Mouse (Mus musculus): ENCODE results near the gene Abhd16a. TPM values are rescaled to one million over a fixed set of nuclear protein-coding genes. Genes with fewer than 3 reads are reported as not detected.

Abhd16a gene
- 50.5 and 59.9 TPM in 2 replicates for polyA plus RNA-seq (2014; fragmentation: Nextera tagmentation; extraction: Ambion mirVana)

DNA sequence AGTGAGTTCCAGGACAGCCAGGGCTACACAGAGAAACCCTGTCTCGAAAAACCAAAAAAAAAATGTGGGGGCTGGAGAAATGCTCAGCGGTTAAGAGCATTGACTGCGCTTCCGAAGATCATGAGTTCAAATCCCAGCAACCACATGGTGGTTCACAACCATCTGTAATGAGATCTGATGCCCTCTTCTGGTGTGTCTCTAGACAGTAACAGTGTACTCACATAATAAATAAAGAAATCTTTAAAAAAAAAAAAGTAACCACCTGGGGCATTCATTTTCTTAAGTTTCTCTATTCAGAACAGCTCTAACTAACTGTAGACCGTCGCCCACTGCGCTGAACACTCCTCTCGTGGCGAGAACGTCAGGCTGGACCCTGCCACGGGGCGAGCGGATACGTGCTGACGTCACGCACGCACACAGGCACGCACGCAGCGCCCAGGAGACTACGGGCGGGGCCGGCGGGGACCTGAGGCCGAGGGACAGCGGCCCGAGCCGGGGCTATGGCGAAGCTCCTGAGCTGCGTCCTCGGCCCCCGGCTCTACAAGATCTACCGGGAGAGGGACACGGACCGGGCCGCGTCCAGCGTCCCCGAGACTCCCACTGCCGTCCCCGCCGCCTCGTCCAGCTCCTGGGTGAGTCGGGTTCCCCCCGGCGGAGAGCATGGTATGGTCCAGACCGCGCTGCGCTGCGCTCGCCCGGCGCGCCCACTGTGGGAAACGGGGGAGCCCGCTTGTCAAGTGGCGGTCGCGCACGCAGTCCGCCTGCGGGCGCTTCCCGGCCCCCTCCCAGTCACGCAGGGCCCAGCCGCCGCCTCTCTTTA lies at the start of gene Abhd16a:
Abhd16a (plus strand) TSS at position 439 of the 820 bp plus-strand sequence.
- Histone ChIP-seq H3K9ac (ENCODE audit: low read length) (peak within 1 kb of the TSS; percentile 93), H3K27ac (ENCODE audit: low read depth, low read length) (peak within 1 kb of the TSS; percentile 94), H3K4me1 (ENCODE audit: control insufficient read depth, insufficient read depth, low read length) (peaks cover 6% of the 10 kb centered on the region; the same call in 1 of the 2 replicates), H3K4me2 (ENCODE audit: low read depth) (peak within 1 kb of the TSS; percentile 66), H3K27me3 (ENCODE audit: control insufficient read depth, insufficient read depth, low read length) (no peaks in the 10 kb centered on the region), H3K36me3 (ENCODE audit: control insufficient read depth, insufficient read depth, low read length) (peaks cover 3% of the 10 kb centered on the region; the same call in 1 of the 2 replicates), H3K4me3 (ENCODE audit: low read depth, low read length) (peak within 1 kb of the TSS; percentile 60), H3K9me3 (ENCODE audit: control insufficient read depth, low read length) (no peaks in the 10 kb centered on the region)
- ATAC-seq (ENCODE audit: insufficient read depth, low FRiP score, low TSS enrichment) = peak; percentile 98
- WGBS = 3% methylated on average over 67 of the region's 67 CpGs
- DNase-seq (ENCODE audit: low spot score) = peak; percentile 97

DNA sequence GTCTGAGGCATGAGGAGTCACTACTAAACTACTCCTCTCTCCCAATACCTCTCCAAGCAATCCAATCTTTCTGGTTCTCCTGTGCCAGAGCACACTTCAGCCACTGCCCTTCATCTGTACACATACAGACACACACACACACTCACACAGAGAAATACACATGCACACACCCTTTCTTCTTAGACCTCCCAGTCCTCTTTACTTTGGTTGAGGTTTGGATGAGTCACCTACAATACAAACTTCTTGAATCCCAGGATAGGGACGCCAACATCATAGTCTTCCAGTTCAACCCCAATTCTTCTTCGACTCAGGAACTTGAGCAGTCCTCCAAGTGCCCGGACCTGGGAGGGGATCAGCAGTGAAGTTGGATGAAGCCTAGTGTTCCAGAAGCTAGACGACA lies 45.3 kb upstream of the Abhd16a start:
- H3K4me3 ChIP-seq (ENCODE audit: low read depth, low read length) = no peak overlapping the region
- no peak overlapping the region for H3K4me2 ChIP-seq (ENCODE audit: low read depth)
- H3K4me1 ChIP-seq (ENCODE audit: control insufficient read depth, insufficient read depth, low read length) = peaks cover 5% of the 10 kb centered on the region; the same call in 1 of the 2 replicates
- WGBS = 87% methylated on average over 4 of the region's 4 CpGs
- H3K27ac ChIP-seq (ENCODE audit: low read depth, low read length) = no peak overlapping the region
- H3K36me3 ChIP-seq (ENCODE audit: control insufficient read depth, insufficient read depth, low read length) = no peaks in the 10 kb centered on the region
- DNase-seq (ENCODE audit: low spot score) (no peak), ATAC-seq (ENCODE audit: insufficient read depth, low FRiP score, low TSS enrichment) (no peak)
- H3K27me3 ChIP-seq (ENCODE audit: control insufficient read depth, insufficient read depth, low read length) = no peaks in the 10 kb centered on the region
- H3K9ac ChIP-seq (ENCODE audit: low read length) = no peak overlapping the region
- no peaks in the 10 kb centered on the region for H3K9me3 ChIP-seq (ENCODE audit: control insufficient read depth, low read length)

DNA sequence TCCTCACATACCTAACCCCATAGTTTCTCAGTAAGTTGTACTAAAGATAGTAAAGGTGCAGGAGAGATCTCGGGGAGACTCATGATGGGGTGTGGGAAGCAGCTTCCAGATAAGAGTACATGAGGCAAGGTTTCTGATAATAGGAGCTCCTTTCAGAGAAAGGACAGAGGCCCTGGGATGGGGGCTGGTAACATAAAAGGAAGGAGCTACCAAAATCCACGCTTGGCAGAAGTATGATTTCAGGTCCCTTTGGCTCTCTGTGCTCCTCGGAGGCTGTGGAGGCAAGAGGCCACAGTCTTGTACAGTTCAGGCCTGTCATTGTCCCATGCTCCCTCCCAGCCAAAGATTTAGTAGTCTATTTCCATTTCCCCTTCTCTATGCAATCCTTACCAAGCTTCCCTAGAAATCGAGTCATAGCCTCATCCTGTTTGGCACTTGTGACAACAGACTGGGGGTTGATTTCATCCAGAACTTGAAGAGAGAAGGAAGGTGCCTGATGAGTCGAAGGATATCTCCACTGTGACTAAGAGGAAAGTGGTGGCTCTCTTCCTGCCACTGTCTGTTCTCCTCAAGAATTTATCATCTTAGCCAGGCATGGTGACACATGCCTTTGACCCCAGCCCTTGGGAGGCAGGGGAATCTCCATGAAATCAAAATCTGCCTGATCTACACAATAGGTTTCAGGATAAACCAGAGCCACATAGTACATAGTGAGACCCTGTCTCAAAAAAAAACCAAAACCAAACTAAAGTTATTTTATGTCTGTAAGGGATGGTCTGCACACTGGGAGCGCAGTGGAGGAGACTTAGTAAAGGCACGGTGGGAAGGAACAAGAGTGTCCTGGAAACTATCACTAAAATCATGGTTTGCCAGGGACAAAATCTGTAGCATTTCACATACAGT lies 43.9 kb upstream of the Abhd16a start:
- H3K9me3 ChIP-seq (ENCODE audit: control insufficient read depth, low read length) = no peaks in the 10 kb centered on the region
- H3K9ac ChIP-seq (ENCODE audit: low read length) = no peak overlapping the region
- ATAC-seq (ENCODE audit: insufficient read depth, low FRiP score, low TSS enrichment) (no peak), DNase-seq (ENCODE audit: low spot score) (no peak)
- H3K4me3 ChIP-seq (ENCODE audit: low read depth, low read length) = no peak overlapping the region
- no peaks in the 10 kb centered on the region for H3K27me3 ChIP-seq (ENCODE audit: control insufficient read depth, insufficient read depth, low read length)
- peak overlapping the region; percentile 87 for H3K4me2 ChIP-seq (ENCODE audit: low read depth)
- 87% methylated on average over 7 of the region's 7 CpGs for WGBS
- H3K36me3 ChIP-seq (ENCODE audit: control insufficient read depth, insufficient read depth, low read length) = no peaks in the 10 kb centered on the region
- no peak overlapping the region for H3K27ac ChIP-seq (ENCODE audit: low read depth, low read length)
- peaks cover 14% of the 10 kb centered on the region for H3K4me1 ChIP-seq (ENCODE audit: control insufficient read depth, insufficient read depth, low read length)

DNA sequence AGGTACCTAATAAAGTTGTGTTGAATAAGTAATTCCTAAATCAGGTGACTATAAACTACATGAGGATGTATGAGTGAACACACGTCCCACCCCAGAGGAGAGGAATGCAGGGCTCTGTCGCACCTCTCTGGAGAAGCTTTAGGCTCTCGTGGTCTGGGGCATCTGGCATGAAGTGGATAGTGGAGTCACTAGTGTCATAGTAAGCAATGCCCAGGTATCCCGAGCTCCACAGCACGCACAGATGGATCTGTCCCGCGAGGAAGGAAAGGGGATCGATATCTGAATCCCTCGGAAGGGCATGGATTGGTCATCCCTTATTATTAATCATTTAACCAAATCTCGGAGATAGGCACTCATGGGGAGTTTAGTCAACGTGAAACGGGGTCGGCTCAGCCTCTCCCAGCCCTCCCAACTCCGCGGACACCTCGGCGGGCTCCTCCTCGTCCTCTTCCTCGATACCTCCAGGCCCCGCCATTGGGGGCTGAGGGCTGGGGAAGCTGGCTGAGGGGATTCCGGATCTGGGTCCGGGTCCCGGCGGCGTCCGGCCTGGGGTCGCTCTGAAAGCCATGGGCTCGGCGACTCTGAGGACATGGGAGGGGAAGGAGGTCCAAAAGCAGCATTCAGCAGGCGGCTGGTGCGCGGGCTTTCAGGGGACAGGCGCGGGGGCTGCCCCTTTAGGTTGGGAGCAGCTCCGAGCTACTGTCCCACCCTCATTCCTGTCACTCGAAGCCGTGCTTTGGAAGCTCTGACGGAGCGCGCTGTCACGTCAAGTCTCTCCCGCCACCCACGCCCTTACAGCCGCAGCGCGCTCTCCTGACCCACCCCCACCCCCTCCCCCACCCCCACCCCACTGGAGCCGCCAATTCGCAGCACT lies 43.0 kb upstream of the Abhd16a start:
- ATAC-seq (ENCODE audit: insufficient read depth, low FRiP score, low TSS enrichment) (peak; percentile 56), DNase-seq (ENCODE audit: low spot score) (peak; percentile 22)
- Histone ChIP-seq H3K4me1 (ENCODE audit: control insufficient read depth, insufficient read depth, low read length) (peaks cover 14% of the 10 kb centered on the region), H3K36me3 (ENCODE audit: control insufficient read depth, insufficient read depth, low read length) (no peaks in the 10 kb centered on the region), H3K9me3 (ENCODE audit: control insufficient read depth, low read length) (no peaks in the 10 kb centered on the region), H3K4me2 (ENCODE audit: low read depth) (peak overlapping the region; percentile 87), H3K27ac (ENCODE audit: low read depth, low read length) (peak overlapping the region; percentile 63; the same call in 1 of the 2 replicates), H3K4me3 (ENCODE audit: low read depth, low read length) (peak overlapping the region; percentile 52), H3K27me3 (ENCODE audit: control insufficient read depth, insufficient read depth, low read length) (no peaks in the 10 kb centered on the region), H3K9ac (ENCODE audit: low read length) (peak overlapping the region; percentile 62)
- WGBS = 7% methylated on average over 41 of the region's 48 CpGs

DNA sequence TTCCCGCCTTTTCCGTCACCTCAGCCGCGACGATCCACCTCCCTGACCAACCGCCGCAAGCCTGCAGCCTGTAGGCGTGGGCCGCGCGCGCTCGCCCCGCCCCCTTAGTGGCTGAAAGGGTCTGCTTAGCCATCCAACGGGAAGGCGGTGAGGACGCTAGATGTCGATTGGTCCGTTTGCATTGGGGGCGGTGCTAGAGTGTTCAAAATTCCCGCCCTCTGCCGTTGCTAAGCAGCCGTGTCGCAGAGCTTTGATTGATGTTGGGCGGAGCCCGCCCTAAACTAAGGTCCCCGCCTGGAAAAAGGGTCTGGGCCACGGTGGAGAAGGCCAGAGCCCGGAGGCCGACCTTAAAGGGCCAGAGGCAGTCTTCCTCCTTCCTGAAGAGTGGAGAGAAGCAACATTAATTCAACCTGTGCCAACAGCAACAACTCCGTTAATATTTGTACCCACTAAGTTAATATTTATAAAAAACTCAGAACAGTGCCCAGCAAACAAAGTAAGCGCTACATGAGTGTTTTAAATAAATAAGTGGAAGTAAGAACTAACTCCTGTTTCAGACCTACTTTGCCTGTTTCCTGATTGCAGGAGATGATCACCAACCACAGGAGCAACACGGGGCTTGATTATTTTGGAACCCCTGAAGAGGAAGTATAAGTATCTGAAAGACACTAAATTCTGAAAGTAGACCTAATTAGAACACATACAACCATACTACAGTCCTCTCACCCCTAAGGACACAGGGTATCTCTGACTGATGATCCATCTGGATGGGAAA lies 42.2 kb upstream of the Abhd16a start, which contains the start of gene Msh5:
Msh5 (minus strand) TSS at position 65 of the 775 bp plus-strand sequence.
- ATAC-seq (ENCODE audit: insufficient read depth, low FRiP score, low TSS enrichment) (peak; percentile 96), DNase-seq (ENCODE audit: low spot score) (peak; percentile 99)
- WGBS = 3% methylated on average over 33 of the region's 33 CpGs
- H3K27me3 ChIP-seq (ENCODE audit: control insufficient read depth, insufficient read depth, low read length) = no peaks in the 10 kb centered on the region
- H3K4me1 ChIP-seq (ENCODE audit: control insufficient read depth, insufficient read depth, low read length) = peaks cover 19% of the 10 kb centered on the region
- peak within 1 kb of the TSS; percentile 63; the same call in 1 of the 2 replicates for H3K27ac ChIP-seq (ENCODE audit: low read depth, low read length)
- peak within 1 kb of the TSS; percentile 52 for H3K4me3 ChIP-seq (ENCODE audit: low read depth, low read length)
- no peaks in the 10 kb centered on the region for H3K9me3 ChIP-seq (ENCODE audit: control insufficient read depth, low read length)
- H3K36me3 ChIP-seq (ENCODE audit: control insufficient read depth, insufficient read depth, low read length) = no peaks in the 10 kb centered on the region
- peak within 1 kb of the TSS; percentile 87 for H3K4me2 ChIP-seq (ENCODE audit: low read depth)
- peak within 1 kb of the TSS; percentile 62 for H3K9ac ChIP-seq (ENCODE audit: low read length)

DNA sequence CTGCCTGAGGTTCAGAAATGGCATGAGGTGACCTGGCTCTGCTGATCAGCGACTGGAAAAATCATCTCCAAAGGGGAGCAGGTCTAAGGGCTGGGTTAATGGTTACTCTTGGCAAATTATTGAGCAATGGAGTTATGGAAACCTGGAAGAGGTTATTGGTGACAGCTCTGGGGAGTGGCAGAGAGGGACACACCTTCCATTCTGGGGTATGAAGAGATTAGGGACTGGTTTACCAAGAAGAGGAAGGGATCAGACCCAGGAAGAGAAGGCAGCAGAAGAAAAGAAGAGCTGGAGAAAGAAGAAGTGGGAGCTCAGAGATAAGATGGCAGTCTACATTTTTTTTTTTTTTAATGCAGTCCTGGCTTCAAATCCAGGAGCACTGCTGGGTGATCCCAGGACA lies 41.4 kb upstream of the Abhd16a start:
- DNase-seq (ENCODE audit: low spot score) (no peak), ATAC-seq (ENCODE audit: insufficient read depth, low FRiP score, low TSS enrichment) (no peak)
- no peaks in the 10 kb centered on the region for H3K9me3 ChIP-seq (ENCODE audit: control insufficient read depth, low read length)
- WGBS = 55% methylated on average over 1 of the region's 1 CpGs
- peak overlapping the region; percentile 5; the same call in 1 of the 2 replicates for H3K27ac ChIP-seq (ENCODE audit: low read depth, low read length)
- no peak overlapping the region for H3K4me3 ChIP-seq (ENCODE audit: low read depth, low read length)
- no peak overlapping the region for H3K9ac ChIP-seq (ENCODE audit: low read length)
- peaks cover under 1% of the 10 kb centered on the region; the same call in 1 of the 2 replicates for H3K36me3 ChIP-seq (ENCODE audit: control insufficient read depth, insufficient read depth, low read length)
- H3K4me2 ChIP-seq (ENCODE audit: low read depth) = no peak overlapping the region
- no peaks in the 10 kb centered on the region for H3K27me3 ChIP-seq (ENCODE audit: control insufficient read depth, insufficient read depth, low read length)
- H3K4me1 ChIP-seq (ENCODE audit: control insufficient read depth, insufficient read depth, low read length) = peaks cover 22% of the 10 kb centered on the region

DNA sequence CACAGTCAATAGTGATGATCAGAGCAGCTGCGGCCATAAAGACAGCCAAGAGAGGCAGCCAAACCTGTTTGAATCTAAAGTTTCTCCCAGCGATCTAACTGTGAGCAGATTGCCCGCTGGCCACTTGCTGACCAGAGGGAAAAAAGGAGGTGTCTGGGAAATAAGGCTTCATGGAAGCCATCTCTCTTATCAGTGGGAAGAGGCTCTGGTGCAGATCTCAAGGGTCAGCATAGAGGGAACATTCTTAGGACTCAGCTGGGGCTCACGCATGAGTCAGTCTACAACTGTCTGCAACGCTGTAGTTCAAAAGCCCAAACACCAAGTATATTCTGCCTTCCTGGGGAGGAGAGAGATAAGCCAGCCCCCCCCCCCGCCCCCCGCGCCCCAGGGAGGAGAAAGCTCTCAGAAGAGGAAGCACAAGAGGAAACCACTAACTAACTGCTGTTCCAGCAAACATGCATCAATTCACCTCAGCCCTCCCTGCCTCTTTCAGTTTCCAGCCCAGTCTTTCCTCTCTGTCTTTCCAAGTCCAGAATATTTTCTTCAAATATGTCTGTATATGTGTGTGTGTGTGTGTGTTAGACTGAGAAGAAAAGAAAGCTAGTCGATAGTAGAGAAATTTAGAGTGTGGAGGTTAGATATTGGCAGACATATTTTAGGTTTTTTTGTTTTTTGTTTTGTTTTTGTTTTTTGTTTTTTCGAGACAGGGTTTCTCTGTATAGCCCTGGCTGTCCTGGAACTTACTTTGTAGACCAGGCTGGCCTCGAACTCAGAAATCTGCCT lies 40.7 kb upstream of the Abhd16a start:
- Histone ChIP-seq H3K27ac (ENCODE audit: low read depth, low read length) (peak overlapping the region; percentile 5; the same call in 1 of the 2 replicates), H3K9me3 (ENCODE audit: control insufficient read depth, low read length) (no peaks in the 10 kb centered on the region), H3K4me2 (ENCODE audit: low read depth) (no peak overlapping the region), H3K36me3 (ENCODE audit: control insufficient read depth, insufficient read depth, low read length) (peaks cover 6% of the 10 kb centered on the region), H3K9ac (ENCODE audit: low read length) (no peak overlapping the region; the same call in 1 of the 2 replicates), H3K4me1 (ENCODE audit: control insufficient read depth, insufficient read depth, low read length) (peaks cover 22% of the 10 kb centered on the region), H3K4me3 (ENCODE audit: low read depth, low read length) (no peak overlapping the region), H3K27me3 (ENCODE audit: control insufficient read depth, insufficient read depth, low read length) (no peaks in the 10 kb centered on the region)
- 35% methylated on average over 11 of the region's 11 CpGs for WGBS
- DNase-seq (ENCODE audit: low spot score) (no peak), ATAC-seq (ENCODE audit: insufficient read depth, low FRiP score, low TSS enrichment) (no peak)

All from neural tube, embryonic 11.5 days (tissue).